In genomic region chr17:29095201-29095733, GRCm38 (mm10) we compare ENCODE assay signal across 8 mouse cellular contexts. TPM values are rescaled to one million over a fixed set of nuclear protein-coding genes. Genes with fewer than 3 reads are reported as not detected.
A peak's percentile ranks its signal among the peaks of the same experiment; 100 is the strongest.
DNase-seq lines count a peak whose midpoint lies in the region; ATAC-seq and TF ChIP-seq lines count a peak whose summit lies in the region.

No protein-coding gene starts in this region.

- H3K27ac ChIP-seq in cortical plate, adult 2 months (ENCODE audit: insufficient read depth, low read length) = peak overlapping the region; percentile 66; the same call in 1 of the 2 replicates

- TF ChIP-seq POLR2A in cortical plate, adult 2 months (IDR thresholded peaks at IDR 0.05; ENCODE audit: extremely low read depth, insufficient read depth, low read length) = no peak

- H3K4me3 ChIP-seq in cortical plate, adult 2 months (ENCODE audit: insufficient read depth, low read length) = peak overlapping the region; percentile 43

- peak; percentile 98 for DNase-seq in adipocyte (ENCODE audit: low spot score)
- peak; percentile 92 for DNase-seq in gastrocnemius, adult 8-10 months (ENCODE audit: low spot score in 2 of 2)
- DNase-seq in induced T-regulatory cell, adult 2 months (ENCODE audit: low read depth) = peak; percentile 96
- DNase-seq in left cerebral cortex, adult 8-10 months (ENCODE audit: low spot score in 2 of 2) = peak; percentile 97 to 98
- DNase-seq in right cerebral cortex, adult 18-20 months = peak; percentile 98
- DNase-seq in urinary bladder, adult 2 months (ENCODE audit: low spot score) = peak; percentile 99

- peak; percentile 85 for ATAC-seq in megakaryocyte, adult 5-6 weeks (ENCODE audit: poor library complexity, severe bottlenecking)

- TF ChIP-seq CTCF in cortical plate, adult 2 months (IDR thresholded peaks at IDR 0.05; ENCODE audit: extremely low read depth, insufficient read depth, low read length) = peak; percentile 83

- H3K4me1 ChIP-seq in cortical plate, adult 2 months (ENCODE audit: control insufficient read depth, insufficient read depth, low read length) = no peaks in the 10 kb centered on the region

RNA-seq across cellular contexts. Expression of gene Cdkn1a, which starts 4.5 kb away (rescaled TPM):
- polyA plus RNA-seq in cortical plate, adult 2 months (2012; rRNA removed) = 15.5 and 17.7 TPM in 2 replicates
- total RNA-seq in gastrocnemius, adult 8-10 months (2022) = 10 to 100 TPM in 3 of 4 experiments, 1 to 10 TPM in 1; 9.8 to 33.8 (median 12.1) TPM
- total RNA-seq in left cerebral cortex, adult 8-10 months (2022) = 10 to 100 TPM; 18.9 to 27.0 (median 19.5) TPM
- total RNA-seq in megakaryocyte, adult 5-6 weeks (2015) = 19.9 and 22.6 TPM in 2 replicates
- total RNA-seq in megakaryocyte, adult 5-6 weeks (2017) = 3.7 and 5.8 TPM in 2 replicates
- 39.8 and 42.3 TPM in 2 replicates for polyA plus RNA-seq in urinary bladder, adult 2 months (2012; rRNA removed)

RNA-seq across cellular contexts. Expression of gene Rab44, which starts 18.7 kb away (rescaled TPM):
- 0.13 and 0.19 TPM in 2 replicates for polyA plus RNA-seq in cortical plate, adult 2 months (2012; rRNA removed)
- total RNA-seq in gastrocnemius, adult 8-10 months (2022) = under 1 TPM in 3 of 4 experiments, not detected in 1; 0.24 to 0.61 (median 0.56) TPM
- under 1 TPM in 1 of 4 experiments, not detected in 3; 0.14 TPM for total RNA-seq in left cerebral cortex, adult 8-10 months (2022)
- total RNA-seq in megakaryocyte, adult 5-6 weeks (2015) = 52.2 and 62.4 TPM in 2 replicates
- total RNA-seq in megakaryocyte, adult 5-6 weeks (2017) = 104 and 105 TPM in 2 replicates
- 1.5 and 1.9 TPM in 2 replicates for polyA plus RNA-seq in urinary bladder, adult 2 months (2012; rRNA removed)

Comparison
In these comparisons a context has a peak if more than half of its experiments do, and no peak if none do; other contexts are left out.
1. Peak in every context shown above with its lines: DNase-seq, ATAC-seq, H3K4me3 ChIP-seq and H3K27ac ChIP-seq.
2. RNA of gene Rab44, which starts 18.7 kb away (total RNA-seq): 52.2 to 105 TPM in megakaryocyte, adult 5-6 weeks; 0.24 to 0.61 TPM in gastrocnemius, adult 8-10 months and 0.14 TPM in left cerebral cortex, adult 8-10 months; every median in the first group is over 10 times any median in the second.